Mouse (Mus musculus) embryo, embryonic 11 days (tissue): ENCODE measurements around the gene Clcf1.

Experiments
- DNase-seq: peaks from one replicate; pipeline ENCODE4 v3.0.0-alpha.2; 2015

Clcf1 gene

GRCm38 (mm10) chr19:4194021-4194724 is 19.9 kb upstream of the Clcf1 start:
- no peak for DNase-seq

DNA sequence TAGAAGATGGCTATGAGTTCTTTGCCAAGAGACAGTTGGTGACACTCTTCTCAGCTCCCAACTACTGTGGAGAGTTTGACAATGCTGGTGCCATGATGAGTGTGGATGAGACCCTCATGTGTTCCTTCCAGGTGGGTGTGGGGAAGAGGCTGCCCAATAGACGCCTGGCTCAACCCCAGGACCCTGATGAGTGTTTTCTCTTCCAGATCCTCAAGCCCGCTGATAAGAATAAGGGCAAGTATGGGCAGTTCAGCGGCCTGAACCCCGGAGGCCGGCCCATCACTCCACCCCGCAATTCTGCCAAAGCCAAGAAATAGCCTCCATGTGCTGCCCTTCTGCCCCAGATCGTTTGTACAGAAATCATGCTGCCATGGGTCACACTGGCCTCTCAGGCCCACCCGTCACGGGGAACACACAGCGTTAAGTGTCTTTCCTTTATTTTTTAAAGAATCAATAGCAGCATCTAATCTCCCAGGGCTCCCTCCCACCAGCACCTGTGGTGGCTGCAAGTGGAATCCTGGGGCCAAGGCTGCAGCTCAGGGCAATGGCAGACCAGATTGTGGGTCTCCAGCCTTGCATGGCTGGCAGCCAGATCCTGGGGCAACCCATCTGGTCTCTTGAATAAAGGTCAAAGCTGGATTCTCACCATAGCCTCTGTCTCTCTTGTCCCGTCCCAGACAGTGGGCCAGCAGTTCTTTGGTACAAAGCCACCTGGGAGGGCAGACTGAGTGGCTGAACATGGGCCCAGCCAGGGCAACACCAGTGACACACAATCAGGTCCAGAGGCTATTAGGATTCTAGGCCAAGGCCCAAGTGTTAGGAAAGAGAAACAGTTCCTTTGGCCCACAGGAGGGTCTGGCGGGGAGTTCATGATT is 19.0 kb upstream of the Clcf1 start:
- DNase-seq = no peak

DNA sequence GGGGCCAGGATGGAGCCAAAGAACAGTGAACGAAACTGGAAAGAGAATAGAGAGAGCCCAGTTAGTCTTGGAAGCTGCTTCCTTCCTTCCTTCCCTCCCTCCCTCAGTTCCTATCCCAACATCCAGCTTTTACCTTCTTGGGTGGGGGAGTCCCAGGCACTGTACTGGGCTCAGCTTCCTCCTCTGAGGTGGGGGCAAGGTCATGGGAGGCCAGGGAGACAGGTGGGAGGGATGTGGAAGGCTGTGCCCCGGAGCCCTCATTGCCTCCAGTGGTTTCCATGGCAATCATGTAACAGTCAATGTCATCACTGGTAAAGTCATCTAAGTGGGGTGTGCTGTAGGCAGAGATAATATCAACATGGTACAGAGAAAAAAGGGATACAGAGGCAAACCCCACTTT is 18.0 kb upstream of the Clcf1 start:
- no peak for DNase-seq

DNA sequence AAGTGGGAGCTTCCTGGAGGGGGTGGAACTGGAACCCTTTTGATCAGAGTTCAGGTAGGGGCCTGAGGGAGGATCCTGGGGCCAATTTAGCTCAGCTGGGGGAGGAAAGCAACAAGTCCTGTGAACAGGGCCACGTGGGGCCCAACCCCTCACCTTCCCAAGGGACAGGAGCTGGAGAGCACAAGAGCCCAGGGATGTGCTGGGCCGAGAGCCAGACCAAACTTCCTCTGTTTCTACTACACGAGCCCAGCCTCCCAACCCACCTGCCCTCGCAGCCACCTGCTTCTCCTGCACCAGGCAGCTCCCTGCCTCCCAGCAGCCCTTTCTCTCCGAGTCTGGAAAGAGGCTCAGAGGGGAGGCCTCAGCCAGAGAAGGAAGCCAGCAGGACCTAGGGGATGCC is 17.5 kb upstream of the Clcf1 start:
- DNase-seq = no peak

GRCm38 (mm10) chr19:4197180-4197579 is 16.9 kb upstream of the Clcf1 start:
- DNase-seq = no peak

GRCm38 (mm10) chr19:4201291-4201909 is 12.6 kb upstream of the Clcf1 start, which contains the start of gene Rad9a:
TSS of gene Rad9a (minus strand) at chr19:4201662.
- peak; percentile 100 for DNase-seq

GRCm38 (mm10) chr19:4202149-4202548 is 11.9 kb upstream of the Clcf1 start:
- no peak for DNase-seq

- no peak for DNase-seq
Measured at GRCm38 (mm10) chr19:4203148-4203547, 10.9 kb upstream of the Clcf1 start.

DNA sequence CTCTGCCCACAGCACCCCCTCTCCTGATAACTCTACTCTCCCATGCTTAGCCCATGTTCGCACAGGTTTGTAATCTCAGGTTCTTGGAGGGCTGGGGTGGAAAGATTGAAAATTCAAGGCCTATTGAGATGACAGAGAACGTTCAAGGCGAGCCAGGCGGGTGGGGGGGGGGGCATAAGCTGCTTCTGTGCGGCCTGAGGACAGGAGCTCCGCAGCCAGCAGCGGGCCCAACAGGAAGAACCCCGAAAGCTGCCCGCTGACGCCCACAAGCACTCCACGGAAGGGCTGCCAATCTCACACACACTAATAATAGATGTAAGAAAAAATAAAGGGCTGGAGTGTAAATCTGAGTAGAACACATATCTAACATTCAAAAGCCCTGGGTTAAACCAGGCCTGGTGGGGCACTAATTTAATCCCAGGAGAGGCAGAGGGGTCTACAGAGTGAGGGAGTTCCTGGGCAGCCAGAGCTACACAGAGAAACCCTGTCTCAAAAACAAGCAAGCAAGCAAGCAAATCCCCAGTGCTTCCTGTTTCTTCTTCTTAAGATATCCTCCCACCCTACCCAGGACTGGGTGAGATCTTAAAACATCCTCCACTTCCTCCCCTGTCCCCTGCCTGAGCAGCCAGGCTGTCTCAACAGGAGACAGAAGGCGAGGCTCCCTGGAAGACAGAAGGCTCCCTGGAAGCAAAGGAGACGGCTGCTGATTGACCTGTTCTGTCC is 10.3 kb upstream of the Clcf1 start:
- no peak for DNase-seq

- no peak for DNase-seq
Measured at GRCm38 (mm10) chr19:4204889-4205288, 9.1 kb upstream of the Clcf1 start.

GRCm38 (mm10) chr19:4206971-4207370 is 7.1 kb upstream of the Clcf1 start:
- DNase-seq = peak; percentile 85

- DNase-seq = no peak
Measured at GRCm38 (mm10) chr19:4208563-4208962, 5.5 kb upstream of the Clcf1 start.

GRCm38 (mm10) chr19:4211891-4212588 is 2.0 kb upstream of the Clcf1 start:
- DNase-seq = no peak

DNA sequence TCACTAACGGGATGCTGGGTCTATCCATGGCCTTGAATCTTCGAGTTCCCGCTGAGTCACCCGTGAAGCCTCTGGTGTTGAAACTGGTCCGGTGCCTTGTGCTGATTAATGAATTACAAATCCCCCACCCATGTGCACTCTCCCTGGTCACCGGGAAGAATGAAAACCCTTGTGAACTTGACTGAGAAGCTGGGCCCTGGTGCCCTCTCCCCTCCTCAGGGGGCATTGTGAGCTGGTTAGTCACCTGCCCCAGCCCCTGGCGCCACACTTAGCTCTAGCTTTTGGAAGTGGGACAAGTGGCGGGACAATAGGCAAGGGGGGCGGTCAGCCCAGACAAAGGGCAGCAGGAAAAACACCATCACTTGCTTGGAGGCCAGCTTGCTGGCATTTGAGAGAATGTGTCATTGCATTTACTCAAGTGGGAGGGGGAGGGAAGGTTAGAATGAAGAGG is 489 bp upstream of the Clcf1 start:
- no peak for DNase-seq

GRCm38 (mm10) chr19:4214771-4215450 is 873 bp downstream of the Clcf1 start:
- peak; percentile 67 for DNase-seq

DNA sequence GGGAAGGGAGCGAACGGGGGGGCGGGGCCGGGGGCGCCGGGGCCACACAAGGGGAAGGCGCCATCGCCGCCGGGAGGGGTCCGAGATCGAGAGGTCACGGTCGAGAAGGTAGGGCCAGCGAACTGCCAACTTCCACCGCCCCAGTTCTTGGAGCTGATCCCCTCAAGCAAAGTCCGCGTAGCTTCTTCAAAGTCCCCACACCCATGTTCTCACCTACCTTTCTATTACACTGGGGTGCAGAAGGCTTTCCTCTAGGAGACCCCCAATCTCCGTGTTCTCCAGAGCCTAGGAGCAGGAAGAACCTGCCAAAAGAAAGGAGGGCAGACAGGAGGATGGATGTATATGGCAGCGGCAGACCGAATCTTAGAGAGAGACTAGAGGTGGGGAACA is 1.4 kb downstream of the Clcf1 start:
- DNase-seq = no peak

GRCm38 (mm10) chr19:4216041-4216685 is 2.1 kb downstream of the Clcf1 start:
- peak; percentile 75 for DNase-seq

GRCm38 (mm10) chr19:4217140-4217539 is 3.1 kb downstream of the Clcf1 start:
- no peak for DNase-seq

DNA sequence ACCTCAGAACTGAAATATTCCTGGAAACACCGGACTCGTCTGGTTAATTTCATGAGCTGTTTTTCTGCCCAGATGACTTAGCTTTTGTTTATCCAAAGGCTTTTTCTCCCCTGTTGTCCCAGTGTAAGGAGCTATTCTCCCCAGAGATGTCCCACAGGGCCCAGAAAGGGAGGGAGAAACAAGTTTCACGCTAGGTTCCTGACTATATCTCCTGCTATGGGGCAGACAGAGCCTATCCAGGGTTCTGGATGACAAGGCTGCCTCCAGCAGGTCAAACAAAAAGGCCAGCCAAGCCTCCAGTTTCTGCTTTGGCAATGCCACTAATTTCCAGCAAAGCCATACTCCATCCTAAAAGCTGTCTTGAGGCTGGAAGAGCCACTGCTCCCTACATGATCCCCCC is 3.8 kb downstream of the Clcf1 start:
- no peak for DNase-seq

GRCm38 (mm10) chr19:4218293-4218692 is 4.3 kb downstream of the Clcf1 start:
- DNase-seq = no peak

- DNase-seq = no peak
Measured at GRCm38 (mm10) chr19:4218784-4219183, 4.7 kb downstream of the Clcf1 start.
